Mouse (Mus musculus) layer of hippocampus, adult 8-10 months (tissue): ENCODE data around the gene Olfr873. TPM values are rescaled to one million over a fixed set of nuclear protein-coding genes. Genes with fewer than 3 reads are reported as not detected.
"Not testable (repeated sequence)": the region's sequence is repeated elsewhere in the genome, so short reads cannot be mapped to it uniquely, and the experiment has no call there.

Experiments
- DNase-seq, 2 experiments: peaks; one replicate each; pipeline ENCODE4 v3.0.0; 2022; ENCODE audit warnings: low spot score in 2 of 2
- total RNA-seq, 4 experiments: library from RNA; stranded (reverse); gene quantifications; 2 replicates each; pipeline ENCODE4 v1.2.4; 2022

Olfr873 gene
- not detected for total RNA-seq

DNA sequence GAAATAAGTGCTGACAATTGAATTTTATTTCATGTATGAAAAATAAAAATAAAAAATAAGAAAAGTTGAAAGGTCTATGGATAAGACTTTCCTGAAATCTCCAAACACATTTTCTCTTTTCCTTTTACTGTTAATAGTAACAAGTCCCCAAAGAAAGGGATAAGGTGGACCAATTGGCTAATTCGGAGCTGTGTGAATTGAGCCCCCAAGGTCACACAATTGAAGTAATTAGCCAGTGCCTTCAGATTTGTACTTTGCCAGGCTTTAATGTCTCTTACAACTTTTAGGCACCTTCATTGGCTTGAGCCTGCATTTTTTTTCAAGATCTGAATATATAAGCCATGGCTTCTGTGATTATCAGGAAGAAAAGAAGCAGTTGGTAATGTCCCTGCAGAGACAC, at the start of gene Olfr873:
Gene Olfr873, plus strand, starts transcription at position 301 of the 400 bp plus-strand sequence.
- no peak for DNase-seq

DNA sequence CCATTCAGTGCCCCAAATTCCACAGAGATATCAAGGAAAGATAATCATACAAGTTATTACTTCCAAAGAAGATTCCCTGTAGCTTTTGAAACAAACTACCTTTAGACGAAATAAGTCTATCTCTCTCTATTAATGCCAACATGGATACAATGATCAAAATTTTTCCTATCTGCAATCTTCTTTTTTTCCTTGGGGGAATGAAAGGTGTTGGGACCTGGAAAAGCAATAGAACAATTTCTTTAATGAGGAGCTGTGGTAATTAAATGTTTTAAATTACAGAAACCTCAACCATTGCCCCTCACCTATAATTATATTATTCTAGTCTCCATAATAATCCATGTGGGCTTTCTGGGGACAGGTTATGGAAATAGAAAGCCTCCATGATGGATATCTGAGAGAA, 16.3 kb upstream of the Olfr873 start, which contains the start of gene Olfr39:
Gene Olfr39, plus strand, starts transcription at position 301 of the 400 bp plus-strand sequence.
- DNase-seq = no peak

DNA sequence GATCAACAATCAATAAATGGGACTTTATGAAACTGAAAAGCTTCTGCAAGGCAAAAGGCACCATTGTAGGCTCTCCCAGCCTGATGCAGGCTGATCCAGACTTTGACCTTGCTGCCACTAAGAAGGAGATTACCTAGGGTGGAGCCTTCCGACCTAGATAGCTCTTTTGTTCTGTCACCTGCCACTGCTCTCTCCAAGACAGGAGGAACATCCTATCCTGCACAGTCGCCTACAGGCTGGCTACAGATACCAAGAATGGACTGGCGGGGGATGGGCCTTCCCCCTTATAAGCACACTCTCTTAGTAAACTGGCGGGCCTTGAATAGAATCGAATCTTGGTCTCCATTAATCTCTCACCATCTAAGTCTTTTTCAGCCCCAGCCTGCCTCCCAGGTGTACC, 2.8 kb upstream of the Olfr873 start:
- DNase-seq = not testable (repeated sequence)

DNA sequence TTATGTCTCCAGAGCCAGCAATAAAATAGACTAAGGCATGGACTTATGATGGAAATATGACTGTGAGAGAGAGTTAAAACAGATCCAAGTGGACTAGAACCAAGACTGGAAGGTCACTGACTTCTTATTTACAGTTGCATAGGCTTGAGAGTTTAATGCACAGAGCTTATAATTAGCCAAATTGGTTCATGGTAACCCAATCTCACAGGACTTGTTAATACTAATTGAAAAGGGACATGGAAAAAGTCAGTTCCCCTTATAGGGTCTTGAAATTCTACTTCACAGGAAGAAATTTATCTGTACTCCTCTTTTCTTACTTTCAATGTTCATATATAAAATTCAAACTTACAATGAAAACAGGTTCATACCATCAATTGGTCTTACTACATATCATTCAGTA, 37.7 kb downstream of the Olfr873 start, which contains the start of gene Olfr18:
Gene Olfr18, minus strand, starts transcription at position 101 of the 400 bp plus-strand sequence.
- DNase-seq = no peak

DNA sequence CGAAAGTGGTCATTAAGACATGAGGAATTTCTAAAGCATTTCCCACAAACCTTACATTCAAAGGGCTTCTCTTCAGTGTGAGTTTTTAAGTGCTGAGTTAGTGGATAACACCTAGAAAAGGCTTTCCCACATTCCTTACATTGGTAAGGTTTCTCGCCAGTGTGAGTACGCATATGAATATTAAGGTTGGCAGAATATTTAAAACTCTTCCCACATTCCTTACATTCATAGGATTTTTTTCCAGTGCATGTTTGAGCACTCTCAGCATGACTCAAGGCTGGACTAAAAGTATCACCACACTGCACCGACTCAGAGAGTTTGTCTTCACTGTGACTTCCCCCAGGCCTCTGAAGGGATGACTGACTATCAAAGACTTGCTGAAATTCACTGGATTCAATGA, 50.2 kb downstream of the Olfr873 start:
- DNase-seq = no peak

Other genes starting within 250 kb of the Olfr873 start
- not detected for gene Olfr867, start 241.0 kb upstream of the Olfr873 start, total RNA-seq
- not detected for gene Olfr868, start 199.9 kb upstream of the Olfr873 start, total RNA-seq
- gene Olfr869, start 169.5 kb upstream of the Olfr873 start, total RNA-seq = not detected
- not detected for gene Olfr870, start 124.5 kb upstream of the Olfr873 start, total RNA-seq
- gene Olfr871, start 86.3 kb upstream of the Olfr873 start, total RNA-seq = not detected
- not detected for gene Olfr872, start 61.4 kb upstream of the Olfr873 start, total RNA-seq
- gene Olfr39, start 16.2 kb upstream of the Olfr873 start, total RNA-seq = not detected
- under 1 TPM in 1 of 4 experiments, not detected in 3; 0.22 TPM for gene Olfr18, start 37.6 kb downstream of the Olfr873 start, total RNA-seq
- gene Zfp560, start 86.6 kb downstream of the Olfr873 start, total RNA-seq = 10 to 100 TPM in 2 of 4 experiments, 1 to 10 TPM in 2; 8.1 to 10.9 (median 9.3) TPM
- 10 to 100 TPM; 26.6 to 30.0 (median 27.0) TPM for gene Zfp26, start 161.6 kb downstream of the Olfr873 start, total RNA-seq
- gene Zfp426, start 194.2 kb downstream of the Olfr873 start, total RNA-seq = 10 to 100 TPM; 26.3 to 34.1 (median 29.9) TPM
- gene Zfp266, start 222.9 kb downstream of the Olfr873 start, total RNA-seq = 10 to 100 TPM; 35.9 to 53.1 (median 42.1) TPM